Mouse (Mus musculus): Measurements from ENCODE around the gene Lemd1.

DNA sequence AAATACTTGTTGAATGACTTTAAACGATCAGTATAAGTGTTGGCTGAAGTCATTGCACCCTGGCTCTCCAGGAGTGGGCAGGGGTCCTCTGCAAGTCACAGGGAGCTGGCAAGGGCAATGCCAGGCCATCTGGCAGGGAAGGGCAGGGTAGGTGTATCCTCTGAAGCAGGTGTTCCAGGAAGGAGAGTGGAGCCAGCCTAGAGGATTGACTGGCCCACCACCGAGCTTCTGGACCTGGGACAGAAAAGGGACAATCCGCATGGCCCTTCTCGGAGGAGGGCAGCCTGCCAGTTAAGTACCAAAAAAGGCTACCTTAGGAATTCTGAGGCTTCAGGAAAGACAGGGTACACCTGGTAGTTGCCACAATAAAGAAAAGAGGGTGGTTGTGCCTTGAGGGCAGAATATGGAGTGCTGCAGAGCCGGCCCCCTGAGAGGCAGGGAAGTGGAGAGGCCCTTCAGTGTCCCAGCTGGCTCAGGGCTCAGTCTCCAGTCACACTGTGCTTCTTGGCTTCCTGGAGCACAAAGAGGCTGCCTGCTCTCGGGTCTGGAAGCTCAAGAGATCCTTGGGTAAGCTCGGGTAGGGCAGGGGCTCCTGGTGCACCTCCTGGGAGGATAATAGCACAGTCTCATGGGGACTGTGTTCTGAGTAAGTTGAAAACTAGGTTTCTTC is 29.9 kb upstream of the Lemd1 start:
- TF ChIP-seq POLR2A (IDR thresholded peaks at IDR 0.05; ENCODE audit: borderline replicate concordance, control insufficient read depth, low read depth, low read length) (no peak), CTCF (IDR thresholded peaks at IDR 0.05; ENCODE audit: control insufficient read depth, insufficient read depth, low read length) (no peak)
